Mouse (Mus musculus) thymus, postnatal 4 days (tissue): ENCODE measurements at regions not wholly inside any gene's neighbourhood (a gene's known extent, or its start where the extent isn't known, plus 50 kb on each side); places are given as distances from the start of the nearest gene placed in this dataset.
"Not testable (repeated sequence)": the region's sequence is repeated elsewhere in the genome, so short reads cannot be mapped to it uniquely, and the experiment has no call there.

ENCODE experiments used
- DNase-seq: peaks from one replicate; pipeline ENCODE4 v3.0.0; 2021

DNA sequence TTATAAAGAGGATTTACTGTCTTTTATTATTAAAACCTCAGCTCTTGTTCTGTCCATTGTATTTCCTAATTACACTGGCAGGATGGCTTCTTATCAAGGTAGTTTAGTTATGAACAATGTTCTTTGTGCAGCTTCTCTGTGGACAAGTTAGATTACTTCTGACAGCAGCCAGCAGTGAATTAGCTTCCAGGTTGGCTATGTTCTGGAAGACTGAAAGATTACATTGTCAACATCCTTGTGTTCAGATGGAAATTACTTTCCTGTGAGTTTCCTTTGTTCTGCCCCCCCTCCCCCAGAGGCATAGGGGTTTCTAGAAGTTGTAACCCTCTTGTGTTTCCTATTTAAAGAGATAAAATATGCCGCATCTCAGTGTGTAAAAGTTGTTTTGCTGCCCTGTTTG, 846.1 kb downstream of the Car8 start:
- no peak for DNase-seq

DNA sequence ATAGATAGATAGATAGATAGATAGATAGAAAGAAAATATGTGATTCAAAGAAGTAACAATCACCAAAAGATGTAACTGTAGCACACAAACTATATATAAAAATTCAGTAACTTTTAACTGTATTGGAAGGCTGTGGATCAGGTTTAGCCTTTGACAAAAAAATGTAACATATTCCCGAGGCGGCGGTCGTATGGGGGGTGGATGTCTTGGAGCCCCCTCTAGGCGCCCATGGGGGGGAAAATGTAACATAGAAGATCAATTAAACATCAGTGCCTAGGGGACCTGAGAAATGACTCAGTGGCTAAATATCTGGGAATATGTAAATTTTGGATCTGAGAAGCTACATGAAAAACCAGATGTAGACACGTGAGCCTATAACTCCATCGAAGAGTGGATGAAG, 847.2 kb downstream of the Car8 start:
- peak; percentile 80 for DNase-seq

DNA sequence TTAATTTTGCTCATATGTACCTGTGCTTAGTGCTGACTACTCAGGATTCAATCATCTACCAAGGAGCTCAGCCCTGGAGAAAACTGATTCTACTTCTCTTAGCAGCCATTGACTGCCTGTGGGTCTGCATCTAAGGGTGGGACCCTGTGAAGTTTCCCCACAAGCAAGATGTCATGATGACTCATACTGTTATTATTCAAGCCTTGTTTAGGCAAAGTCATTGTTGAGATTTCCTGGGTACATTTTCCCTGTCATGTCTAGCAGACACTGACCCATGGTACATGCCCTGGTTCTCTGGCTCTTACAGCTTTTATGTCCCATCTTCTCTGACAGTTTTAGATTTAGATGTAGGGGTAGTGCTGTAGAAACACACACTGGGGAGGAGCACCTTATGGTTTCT, 853.8 kb downstream of the Car8 start:
- no peak for DNase-seq

DNA sequence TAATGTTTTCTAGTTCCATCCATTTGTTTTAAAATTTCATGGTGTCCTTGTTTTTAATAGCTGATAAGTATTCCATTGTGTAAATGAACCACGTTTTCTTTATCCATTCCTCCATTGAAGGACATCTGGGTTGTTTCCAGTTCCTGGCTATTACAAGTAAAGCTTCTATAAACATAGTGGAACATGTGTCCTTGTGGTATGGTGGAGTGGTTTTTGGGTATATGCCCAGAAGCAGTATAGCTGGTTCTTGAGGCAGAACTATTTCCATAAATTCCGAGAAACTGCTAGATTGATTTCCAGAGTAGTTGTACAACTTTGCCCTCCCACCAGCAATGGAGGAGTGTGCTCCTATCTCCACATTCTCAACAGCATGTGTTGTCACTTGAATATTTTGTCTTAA, 858.8 kb downstream of the Car8 start:
- no peak for DNase-seq

DNA sequence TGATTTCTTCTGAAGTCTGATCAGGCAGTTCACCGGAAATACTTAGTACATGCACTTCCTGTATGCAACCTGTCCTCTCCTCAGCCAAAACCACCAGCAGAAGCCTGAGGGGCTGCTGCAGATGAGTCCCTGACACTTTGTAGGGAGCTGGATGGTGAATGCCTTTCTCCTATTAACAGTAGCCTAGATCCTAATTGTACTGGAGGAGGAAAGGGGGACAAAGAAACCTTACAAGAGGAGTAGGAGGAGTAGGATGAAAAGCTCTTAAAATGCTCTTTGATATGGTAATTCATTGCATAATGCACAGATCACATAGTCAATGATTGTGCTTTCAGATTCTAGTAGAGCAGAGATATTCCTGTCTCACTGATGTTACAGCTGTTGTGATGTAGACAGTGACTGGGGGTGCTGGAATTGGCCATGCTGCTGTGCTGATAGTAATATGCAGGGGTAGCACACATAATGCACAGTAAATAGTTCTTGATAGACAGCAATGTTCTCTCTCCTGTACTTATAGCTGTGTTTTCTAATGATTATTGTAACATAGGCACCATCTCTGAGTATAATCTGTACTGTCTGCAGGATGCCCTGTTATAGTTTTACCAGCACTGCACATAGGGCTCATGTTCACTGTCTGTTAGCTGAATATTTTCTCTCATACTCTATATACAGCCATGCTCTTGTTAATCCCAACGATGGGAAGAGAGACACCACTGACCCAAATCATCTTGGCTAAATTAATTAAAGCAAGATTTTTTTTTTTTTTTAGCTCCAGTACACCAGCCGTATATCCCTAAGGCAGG, 874.4 kb downstream of the Car8 start:
- peak; percentile 39 for DNase-seq

DNA sequence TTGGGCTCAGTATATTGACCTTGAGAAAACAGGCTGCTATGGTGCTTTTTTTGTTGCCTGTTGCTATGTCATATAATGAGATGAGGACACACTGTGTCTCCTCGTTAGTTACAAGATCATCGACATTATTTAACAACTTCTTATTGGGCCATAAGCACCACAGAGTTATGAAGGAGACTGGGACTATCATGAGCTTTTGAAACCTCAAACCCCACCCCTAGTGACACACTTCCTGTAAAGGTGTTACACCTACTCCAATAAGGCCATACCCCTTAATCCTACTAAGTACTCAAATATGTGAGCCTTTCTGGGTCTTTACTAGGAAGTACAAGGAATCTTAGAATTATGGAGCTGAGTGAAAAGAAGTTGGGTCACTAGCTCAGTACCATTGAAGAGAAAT, 875.3 kb downstream of the Car8 start:
- no peak for DNase-seq

DNA sequence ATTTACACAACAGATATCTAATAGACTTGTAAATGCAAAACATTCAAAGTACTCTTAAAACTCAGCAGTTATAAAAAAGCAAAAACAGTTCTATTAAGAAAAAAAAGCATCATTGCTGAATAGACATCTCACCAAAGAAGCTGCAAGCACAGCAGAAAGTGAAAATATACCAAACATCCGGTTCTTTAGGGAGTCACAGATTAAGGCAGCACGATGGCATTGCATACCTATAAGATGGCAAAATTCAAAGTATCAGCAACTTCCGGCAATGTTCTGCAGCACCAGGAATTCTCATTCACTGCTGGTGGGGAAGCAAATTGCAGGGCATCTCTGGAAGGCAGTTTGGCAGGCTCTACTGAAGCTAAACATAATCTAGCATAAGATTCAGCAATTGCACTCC, 882.6 kb downstream of the Car8 start:
- no peak for DNase-seq

DNA sequence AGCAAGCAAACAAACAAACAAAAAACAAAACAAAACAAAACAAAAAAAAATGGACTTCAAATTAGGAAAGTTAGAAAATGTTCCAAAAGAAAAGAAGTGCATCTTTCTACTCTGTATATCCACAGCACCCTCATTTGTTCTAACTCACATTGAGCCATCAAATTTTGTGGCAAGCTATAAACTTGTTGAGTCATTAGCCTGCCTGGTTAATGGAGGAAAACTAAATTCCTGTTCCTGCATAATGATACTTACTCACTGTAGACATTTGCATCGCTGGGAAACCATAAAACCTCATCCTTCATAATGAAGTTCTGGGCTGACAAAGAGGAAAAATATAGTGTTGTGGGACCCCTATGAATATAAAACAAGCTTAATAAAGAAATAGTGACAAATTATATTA, 891.5 kb downstream of the Car8 start:
- no peak for DNase-seq

DNA sequence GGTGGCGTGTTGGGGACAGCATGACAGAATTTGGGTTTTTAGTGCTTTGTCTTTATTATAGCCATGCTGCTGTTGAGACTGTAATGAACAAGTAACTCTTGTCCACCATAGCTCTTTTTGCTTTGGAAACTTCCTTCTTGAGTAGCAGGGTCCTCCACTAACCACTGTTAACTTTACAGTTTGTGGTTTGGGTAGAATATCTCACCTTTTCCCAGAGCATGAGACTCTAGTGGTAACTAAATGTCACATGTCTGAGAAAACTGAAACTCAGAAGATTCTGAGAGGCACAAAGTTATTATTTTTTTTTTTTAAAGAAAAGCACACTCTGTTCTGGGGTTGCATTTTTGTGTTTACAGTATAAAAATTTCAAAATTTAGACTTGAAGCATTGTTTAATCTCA, 897.7 kb downstream of the Car8 start:
- DNase-seq = no peak

DNA sequence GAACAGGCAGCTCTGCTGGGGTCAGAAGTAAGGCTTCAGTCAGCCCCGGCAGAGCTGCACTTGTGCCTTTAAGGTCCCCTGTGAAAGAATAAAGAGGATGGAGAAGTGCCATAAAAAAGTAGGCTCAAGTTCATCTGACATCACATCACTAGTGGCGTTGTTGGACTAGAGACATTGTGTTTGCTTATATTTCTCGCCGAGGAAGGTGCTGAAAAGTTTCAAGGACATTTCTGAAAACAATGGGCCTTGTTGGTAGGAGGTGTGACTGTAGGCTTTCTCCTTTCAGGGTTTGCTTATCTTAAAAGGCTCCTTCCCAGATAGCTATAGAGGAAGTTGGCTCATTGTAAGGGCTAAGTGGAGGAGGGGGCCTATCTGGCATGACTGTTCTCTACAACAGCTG, 924.6 kb downstream of the Car8 start:
- no peak for DNase-seq

DNA sequence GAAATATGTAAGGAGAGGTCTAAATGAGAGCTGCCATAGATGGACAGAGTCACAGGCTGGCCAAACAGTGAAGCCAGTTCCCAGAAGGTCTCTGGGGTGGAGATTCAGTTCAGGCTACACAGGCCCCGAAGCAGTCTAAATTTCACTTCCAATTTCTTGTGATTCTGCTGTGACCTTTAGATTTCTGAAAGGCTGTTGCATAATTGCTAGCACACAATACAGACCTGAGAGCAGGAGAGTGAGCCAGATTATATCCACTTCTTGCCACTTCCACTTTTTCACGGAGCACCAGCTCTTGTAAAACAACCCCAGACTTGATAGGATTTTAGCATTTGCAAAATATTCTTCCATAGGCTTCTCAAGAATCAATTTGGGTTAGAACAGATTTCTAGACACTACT, 925.6 kb downstream of the Car8 start:
- DNase-seq = no peak

DNA sequence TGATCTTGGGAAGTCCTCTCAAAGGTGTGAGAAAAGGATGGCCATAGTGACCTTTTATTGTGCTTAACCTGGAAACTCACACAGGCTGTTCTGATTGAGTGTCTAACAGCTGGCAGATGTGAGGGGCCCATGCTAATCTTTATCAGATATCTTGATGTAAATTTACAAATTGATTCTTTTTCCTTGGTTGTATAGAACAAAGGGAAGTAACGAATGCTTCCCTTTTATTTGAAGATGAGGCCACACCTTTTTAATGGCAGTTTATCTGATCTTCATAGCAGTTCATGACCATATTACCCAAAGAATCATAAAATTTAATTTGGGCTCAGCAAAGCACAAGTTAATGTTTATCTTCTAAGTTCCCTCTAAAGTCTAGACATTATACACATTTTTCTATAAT, 926.7 kb downstream of the Car8 start:
- DNase-seq = no peak

DNA sequence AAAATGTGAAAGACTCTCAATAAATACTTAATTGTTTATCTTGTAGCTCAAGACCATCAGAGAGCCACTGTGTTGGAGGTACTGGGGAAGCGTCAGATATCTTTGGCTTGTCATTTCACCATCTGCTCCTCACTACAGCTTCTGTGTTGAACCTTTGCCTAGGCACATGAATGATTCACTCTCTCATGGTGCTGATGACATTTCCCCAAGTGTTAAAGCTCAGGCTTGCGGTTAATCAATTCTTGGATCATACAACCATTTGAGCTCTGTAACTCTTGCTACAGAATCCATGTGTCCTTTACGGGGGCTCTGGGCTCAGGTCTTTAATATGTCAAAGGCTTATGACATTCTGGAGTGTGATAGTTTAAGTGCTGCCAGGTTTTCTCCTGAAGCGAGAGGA, 969.8 kb downstream of the Car8 start:
- DNase-seq = no peak

DNA sequence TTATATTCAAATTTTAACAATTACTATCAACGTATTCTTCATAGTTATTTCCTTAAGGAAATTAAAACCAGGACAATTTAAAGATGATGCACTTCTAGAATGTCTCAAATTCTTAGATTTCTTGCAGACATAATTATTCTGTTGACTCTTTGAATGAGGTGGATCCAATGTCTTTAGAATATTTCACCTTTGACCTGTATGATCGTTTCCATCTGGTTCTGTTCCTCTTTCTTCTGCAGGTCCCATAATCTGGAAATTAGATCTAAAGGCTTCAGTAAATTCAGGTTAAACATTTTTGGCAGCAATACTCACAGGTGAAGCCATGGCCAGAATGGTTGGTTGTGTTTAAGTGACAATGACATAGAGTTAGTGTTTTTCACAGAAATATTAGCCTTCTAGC, 982.4 kb downstream of the Car8 start:
- no peak for DNase-seq

DNA sequence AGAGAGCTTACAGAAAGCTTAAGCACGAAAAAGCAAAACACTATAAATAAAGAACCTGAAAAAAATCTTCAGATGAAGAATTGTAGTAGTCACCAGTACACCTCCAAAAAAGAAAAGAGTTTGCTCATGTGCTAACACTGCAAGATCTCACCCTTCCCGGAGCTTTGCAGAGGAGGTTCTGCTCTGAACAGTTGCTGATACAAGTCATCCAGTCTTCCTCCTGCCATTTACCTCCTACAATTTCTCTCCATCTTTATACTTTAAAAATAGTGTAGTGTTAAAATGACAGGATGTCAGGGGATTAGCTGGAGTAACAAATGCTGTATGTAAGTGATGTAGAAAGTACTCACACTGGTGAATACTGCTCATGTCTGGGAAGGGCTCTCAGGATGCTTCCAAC, 985.2 kb downstream of the Car8 start:
- no peak for DNase-seq

DNA sequence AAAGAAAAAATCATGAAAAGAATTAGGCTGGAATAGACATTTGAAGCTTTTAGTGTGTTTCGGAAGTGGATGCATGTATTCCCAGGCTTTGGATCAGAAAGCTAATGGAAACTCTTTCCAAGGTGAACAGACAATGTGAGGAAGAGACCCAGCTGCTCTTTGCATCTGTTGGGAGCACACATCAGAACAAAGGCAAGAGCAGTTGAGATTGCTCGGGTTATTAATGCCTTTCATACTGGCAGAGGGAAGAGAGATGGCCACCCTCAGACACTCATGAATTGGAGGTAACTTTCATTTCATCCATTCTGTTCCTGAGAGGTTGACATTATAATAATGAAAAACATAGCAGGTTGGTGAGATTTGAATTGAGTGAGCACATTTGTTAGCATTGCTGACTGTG, 987.2 kb downstream of the Car8 start:
- no peak for DNase-seq

DNA sequence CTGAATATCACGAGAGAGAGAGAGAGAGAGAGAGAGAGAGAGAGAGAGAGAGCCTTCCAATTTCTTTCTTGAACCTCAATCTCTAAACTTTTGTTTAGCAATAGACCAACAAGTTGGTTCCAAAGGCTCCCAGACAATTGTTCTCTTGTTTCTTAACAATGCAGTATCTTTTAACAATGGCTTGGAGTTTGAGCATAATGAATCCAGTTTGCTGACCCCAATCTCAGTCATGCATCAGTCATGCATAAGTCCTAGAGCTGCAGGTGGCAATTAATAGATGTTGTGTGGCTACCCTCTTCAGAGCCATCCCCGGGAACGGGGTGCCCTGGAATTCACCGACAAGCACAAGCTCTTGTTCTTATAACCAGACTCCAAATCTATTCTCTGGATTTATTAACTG, 991.0 kb downstream of the Car8 start:
- no peak for DNase-seq

DNA sequence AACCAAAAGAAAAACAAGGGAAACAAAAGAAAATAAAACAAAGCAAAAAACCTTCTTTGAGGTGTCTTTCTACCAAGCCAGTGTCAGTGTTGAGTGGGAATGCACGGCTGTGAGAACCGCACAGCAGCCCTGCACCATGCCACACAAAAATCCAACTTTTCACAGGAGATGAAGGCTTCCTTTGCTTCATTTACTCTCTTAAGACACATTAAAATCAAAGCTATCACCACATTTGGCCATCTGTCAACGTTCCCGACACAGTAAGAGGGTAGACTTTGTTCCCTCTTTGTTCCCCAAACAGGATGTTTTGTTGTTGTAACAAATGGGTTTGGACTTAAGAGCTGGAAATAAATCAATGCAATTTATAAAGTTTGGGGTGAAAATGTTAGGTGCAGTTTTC, 991.6 kb downstream of the Car8 start:
- DNase-seq = no peak

DNA sequence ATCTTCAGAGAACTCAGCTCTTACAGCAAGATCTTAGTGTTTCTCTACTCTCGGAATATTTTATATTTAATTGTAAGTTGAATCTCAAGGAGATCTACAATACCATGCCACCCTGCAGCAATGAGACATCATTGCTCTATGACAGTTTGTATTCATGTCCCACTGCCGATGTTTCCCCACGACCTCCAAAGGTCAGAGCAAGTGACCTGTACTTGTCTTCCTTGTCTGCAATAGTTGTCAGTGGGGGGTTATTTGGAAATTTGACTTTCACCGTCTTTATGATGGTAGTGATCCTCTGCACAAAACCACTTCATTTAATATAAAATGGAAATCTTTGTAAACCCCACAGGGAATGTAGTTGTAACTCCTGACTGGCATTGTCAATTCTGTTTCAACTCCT, 992.0 kb downstream of the Car8 start:
- DNase-seq = no peak

DNA sequence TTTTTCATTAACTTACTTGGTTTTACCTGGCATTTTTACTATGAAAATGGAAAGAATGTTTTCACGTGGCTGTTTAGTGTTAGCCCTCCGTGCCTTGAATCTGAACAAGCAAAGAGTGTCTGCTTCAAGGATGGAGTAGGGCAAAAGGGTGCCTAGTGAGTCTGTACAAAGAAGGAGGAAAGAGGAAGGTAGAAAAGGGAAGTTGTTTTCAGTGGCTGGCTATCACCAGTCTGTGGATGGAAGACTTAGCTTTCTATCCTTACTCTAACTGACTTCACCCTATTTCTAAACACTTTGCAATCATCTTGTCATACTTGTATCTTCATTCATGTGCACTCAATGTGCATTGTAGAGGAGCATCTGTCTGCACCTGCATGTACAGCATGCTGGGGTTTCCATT, 993.2 kb downstream of the Car8 start:
- DNase-seq = no peak

DNA sequence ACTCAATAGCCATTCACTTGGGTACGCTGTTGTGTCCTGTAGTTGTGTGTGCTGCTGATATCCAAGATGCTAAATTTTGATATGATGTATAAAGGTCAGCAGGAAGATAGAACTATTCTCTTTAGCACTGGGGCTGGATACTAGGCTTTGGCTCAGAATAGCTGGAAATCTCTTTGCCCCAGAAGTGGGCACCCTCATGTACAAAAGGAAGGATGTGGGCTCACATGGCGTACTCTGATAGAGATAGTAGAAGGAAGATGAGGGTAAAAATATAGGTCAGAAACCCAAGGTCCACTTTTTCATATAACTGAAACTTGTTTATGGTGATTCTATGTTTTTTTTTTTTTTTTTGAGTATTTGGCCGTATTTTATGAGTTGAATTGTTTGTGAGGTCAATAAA, 1001.0 kb downstream of the Car8 start:
- no peak for DNase-seq

DNA sequence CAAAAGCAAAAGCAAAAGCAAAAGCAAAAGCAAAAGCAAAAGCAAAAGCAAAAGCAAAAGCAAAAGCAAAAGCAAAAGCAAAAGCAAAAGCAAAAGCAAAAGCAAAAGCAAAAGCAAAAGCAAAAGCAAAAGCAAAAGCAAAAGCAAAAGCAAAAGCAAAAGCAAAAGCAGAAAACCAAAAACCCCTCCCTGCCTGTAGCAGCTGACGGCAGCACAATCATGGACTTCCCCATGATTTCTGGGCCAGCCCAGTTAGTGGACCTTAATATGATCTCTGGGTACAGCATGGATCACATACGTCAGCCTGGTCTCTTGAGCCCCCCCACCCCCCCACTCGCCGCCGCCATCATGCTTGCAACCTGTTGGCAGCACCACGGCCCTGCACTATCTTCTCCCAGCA, 1004.3 kb downstream of the Car8 start:
- DNase-seq = not testable (repeated sequence)

DNA sequence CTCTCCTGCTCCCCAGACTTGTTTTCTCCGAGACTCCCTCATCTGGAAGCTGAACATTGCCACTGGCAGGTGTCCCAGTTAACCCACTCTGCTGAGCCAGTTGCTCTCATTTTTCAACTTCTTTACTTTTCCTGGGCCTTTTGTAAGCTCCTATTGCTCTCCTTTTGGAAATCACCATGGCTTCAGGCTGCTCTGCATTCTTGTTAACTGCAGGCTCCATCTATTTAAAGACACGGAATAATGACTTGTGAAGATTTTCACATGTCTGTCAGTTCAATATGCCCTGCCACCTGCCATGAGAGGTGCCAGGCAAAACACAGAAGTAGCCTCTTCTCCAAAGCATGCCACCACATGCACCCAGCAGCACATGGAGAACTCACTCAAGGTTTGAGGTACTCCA, 1009.9 kb downstream of the Car8 start:
- DNase-seq = no peak

DNA sequence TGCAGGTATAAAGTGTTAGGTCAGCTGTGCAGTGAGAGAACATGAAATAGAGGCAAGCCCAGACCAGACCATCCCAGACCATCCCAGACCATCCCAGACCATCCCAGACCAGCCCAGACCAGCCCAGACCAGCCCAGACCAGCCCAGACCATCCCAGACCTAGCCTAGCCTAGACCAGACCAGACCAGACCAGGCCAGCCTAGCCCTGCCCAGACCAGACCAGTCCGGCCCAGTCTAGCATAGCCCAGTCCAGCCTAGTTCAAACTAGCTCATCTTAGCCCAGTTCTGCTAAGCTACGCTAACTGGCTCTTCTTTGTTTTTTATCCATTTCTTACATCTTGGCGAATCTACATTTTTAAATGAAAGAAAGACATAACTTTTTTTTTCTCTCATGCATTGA, 1015.9 kb downstream of the Car8 start:
- DNase-seq = no peak

DNA sequence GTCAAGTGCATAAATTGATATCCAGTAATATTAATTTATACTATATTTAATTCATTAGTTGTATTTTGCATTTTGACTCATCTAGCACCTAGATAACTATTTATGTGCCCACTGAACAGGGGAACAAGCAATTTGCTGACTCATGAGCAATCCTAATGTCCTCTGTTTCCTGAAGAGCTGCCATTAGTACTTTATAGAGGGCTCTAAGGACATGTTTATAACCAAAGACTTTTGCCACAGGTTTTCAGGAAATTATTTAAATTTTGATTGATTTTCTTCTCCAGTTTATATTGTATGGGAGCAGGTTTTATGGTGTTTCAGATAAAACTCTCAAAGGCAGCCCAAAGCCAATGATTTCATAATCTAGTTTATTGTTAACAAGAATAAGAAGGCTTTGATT, 1018.4 kb downstream of the Car8 start:
- DNase-seq = no peak
